In genomic region chr2:68814409-68814808, GRCm38 (mm10) we compare ENCODE assay signal across 26 mouse cellular contexts. TPM values are rescaled to one million over a fixed set of nuclear protein-coding genes. Genes with fewer than 3 reads are reported as not detected.
DNase-seq lines count a peak whose midpoint lies in the region; ATAC-seq and TF ChIP-seq lines count a peak whose summit lies in the region.
"Had no signal": no experiment of that assay in that cellular context is flagged by ENCODE, and none has a peak within 500 bp of the region (broad histone marks: within the 10 kb centered on the region; RNA-seq: fewer than 3 reads in every experiment).

No protein-coding gene starts in this region.

- no peak for TF ChIP-seq POLR2A in limb, embryonic 14.5 days (IDR thresholded peaks at IDR 0.05; ENCODE audit: borderline replicate concordance, extremely low read depth, insufficient read depth, insufficient read length)

- 0 out of 2 replicates have a peak, but pooled peaks cover 3% of the 10 kb centered on the region for H3K4me1 ChIP-seq in kidney, postnatal 0 days (replicated peaks; ENCODE audit: insufficient read depth, low read length)
- H3K4me1 ChIP-seq in lung, postnatal 0 days (ENCODE audit: insufficient read depth, low read depth, low read length), result no peaks in the 10 kb centered on the region
- no peaks in the 10 kb centered on the region for H3K4me1 ChIP-seq in limb, embryonic 14.5 days (ENCODE audit: control insufficient read depth, insufficient read depth, low read length)
- H3K4me1 ChIP-seq: forebrain, embryonic 15.5 days; heart, embryonic 10.5 days; heart, embryonic 15.5 days; hindbrain, embryonic 12.5 days; intestine, embryonic 15.5 days had no signal

- peak; percentile 58 for DNase-seq in kidney, postnatal 0 days (ENCODE audit: low spot score)
- DNase-seq in kidney, postnatal 10 days, result no peak
- DNase-seq in lung, postnatal 0 days (ENCODE audit: low spot score), result peak; percentile 80
- DNase-seq in lung, postnatal 14 days, result no peak
- DNase-seq in limb, embryonic 14.5 days (ENCODE audit: low spot score), result peak; percentile 50
- no peak for DNase-seq in cerebellum, adult 9-11 months
- no peak for DNase-seq in cerebellum, postnatal 25 days
- DNase-seq: adrenal gland, postnatal 14 days; cerebellum, adult 11 months; cerebellum, adult 9-10 months; gastrocnemius, postnatal 25 days; heart, adult 11 months; kidney, adult 2 months; kidney, postnatal 14 days; liver; midbrain, embryonic 14.5 days; thymus, postnatal 4 days had no signal

- no peak for TF ChIP-seq CTCF in kidney, postnatal 0 days (IDR thresholded peaks at IDR 0.05; ENCODE audit: low read depth)
- TF ChIP-seq CTCF in lung, postnatal 0 days (IDR thresholded peaks at IDR 0.05), result 0 out of 2 replicates have a peak, but pooled peaks have one; percentile 6

- no peak overlapping the region for H3K27ac ChIP-seq in kidney, postnatal 0 days
- H3K27ac ChIP-seq in lung, postnatal 0 days (ENCODE audit: low read length), result no peak overlapping the region
- no peak overlapping the region for H3K27ac ChIP-seq in limb, embryonic 14.5 days (replicated peaks; ENCODE audit: low read depth, low read length)
- H3K27ac ChIP-seq: forebrain, embryonic 15.5 days; heart, embryonic 10.5 days; heart, embryonic 15.5 days; hindbrain, embryonic 12.5 days; hindbrain, postnatal 0 days; intestine, embryonic 15.5 days; liver, embryonic 14.5 days; macrophage had no signal

- H3K4me2 ChIP-seq in kidney, postnatal 0 days (ENCODE audit: low read length), result no peak overlapping the region
- H3K4me2 ChIP-seq in lung, postnatal 0 days (replicated peaks; ENCODE audit: low read depth, low read length), result no peak overlapping the region
- no peak overlapping the region for H3K4me2 ChIP-seq in limb, embryonic 14.5 days (replicated peaks; ENCODE audit: low read depth, low read length, severe bottlenecking)
- H3K4me2 ChIP-seq: forebrain, embryonic 15.5 days; heart, embryonic 15.5 days; hindbrain, embryonic 12.5 days; intestine, embryonic 15.5 days had no signal

- no peaks in the 10 kb centered on the region for H3K27me3 ChIP-seq in kidney, postnatal 0 days (ENCODE audit: insufficient read depth, low read length)
- H3K27me3 ChIP-seq in lung, postnatal 0 days (replicated peaks; ENCODE audit: insufficient read depth, low read length), result no peaks in the 10 kb centered on the region
- no peaks in the 10 kb centered on the region for H3K27me3 ChIP-seq in limb, embryonic 14.5 days (ENCODE audit: control insufficient read depth, insufficient read depth, low read length)
- H3K27me3 ChIP-seq: forebrain, embryonic 15.5 days; heart, embryonic 15.5 days; hindbrain, embryonic 12.5 days; intestine, embryonic 15.5 days; Patski had no signal

- TF ChIP-seq EP300 in lung, postnatal 0 days (IDR thresholded peaks at IDR 0.05), result peak; percentile 45

- H3K9me3 ChIP-seq in kidney, postnatal 0 days (replicated peaks; ENCODE audit: low read length), result no peaks in the 10 kb centered on the region
- no peaks in the 10 kb centered on the region for H3K9me3 ChIP-seq in lung, postnatal 0 days (ENCODE audit: low read length)
- H3K9me3 ChIP-seq in limb, embryonic 14.5 days (ENCODE audit: control insufficient read depth, low read length), result no peaks in the 10 kb centered on the region
- H3K9me3 ChIP-seq: forebrain, embryonic 15.5 days; heart, embryonic 10.5 days; heart, embryonic 15.5 days; hindbrain, embryonic 12.5 days; intestine, embryonic 15.5 days had no signal

- 47% methylated on average over 2 of the region's 2 CpGs for WGBS in kidney, postnatal 0 days
- WGBS in lung, postnatal 0 days, result 57% methylated on average over 2 of the region's 2 CpGs
- WGBS in limb, embryonic 14.5 days, result 44% methylated on average over 2 of the region's 2 CpGs

- H3K4me3 ChIP-seq in kidney, postnatal 0 days (replicated peaks; ENCODE audit: low read depth, low read length), result no peak overlapping the region
- no peak overlapping the region for H3K4me3 ChIP-seq in lung, postnatal 0 days (ENCODE audit: low read depth, low read length)
- no peak overlapping the region for H3K4me3 ChIP-seq in limb, embryonic 14.5 days (replicated peaks; ENCODE audit: low read length)
- H3K4me3 ChIP-seq: forebrain, embryonic 15.5 days; heart, embryonic 10.5 days; heart, embryonic 15.5 days; hindbrain, embryonic 12.5 days; intestine, embryonic 15.5 days had no signal

- no peak for ATAC-seq in kidney, postnatal 0 days (replicated peaks; ENCODE audit: low FRiP score, low read depth)
- ATAC-seq in lung, postnatal 0 days, result peak; percentile 80
- ATAC-seq in limb, embryonic 14.5 days (ENCODE audit: low FRiP score, low read depth), result peak; percentile 65
- ATAC-seq: forebrain, embryonic 15.5 days; hindbrain, postnatal 0 days; intestine, embryonic 15.5 days; Patski had no signal

- no peak overlapping the region for H3K9ac ChIP-seq in kidney, postnatal 0 days (ENCODE audit: low read depth, low read length)
- no peak overlapping the region for H3K9ac ChIP-seq in lung, postnatal 0 days (replicated peaks; ENCODE audit: low read depth)
- no peak overlapping the region for H3K9ac ChIP-seq in limb, embryonic 14.5 days (ENCODE audit: low read depth, low read length, severe bottlenecking)
- H3K9ac ChIP-seq: forebrain, embryonic 15.5 days; heart, embryonic 15.5 days; hindbrain, embryonic 12.5 days; intestine, embryonic 15.5 days; liver, embryonic 14.5 days had no signal

- no peaks in the 10 kb centered on the region for H3K36me3 ChIP-seq in kidney, postnatal 0 days (ENCODE audit: insufficient read depth, low read length)
- H3K36me3 ChIP-seq in lung, postnatal 0 days (ENCODE audit: insufficient read depth, low read length), result no peaks in the 10 kb centered on the region
- H3K36me3 ChIP-seq in limb, embryonic 14.5 days (ENCODE audit: control insufficient read depth, insufficient read depth, low read length), result no peaks in the 10 kb centered on the region
- H3K36me3 ChIP-seq: forebrain, embryonic 15.5 days; heart, embryonic 10.5 days; heart, embryonic 15.5 days; hindbrain, embryonic 12.5 days; intestine, embryonic 15.5 days had no signal

RNA-seq across cellular contexts. Expression of gene Cers6, which starts 46.8 kb away (rescaled TPM):
- polyA plus RNA-seq in kidney, postnatal 0 days (2015; fragmentation: Nextera tagmentation; extraction: Ambion mirVana), result 18.3 and 19.3 TPM in 2 replicates
- polyA plus RNA-seq in lung, postnatal 0 days (2015; fragmentation: Nextera tagmentation; extraction: Ambion mirVana), result 9.6 and 11.4 TPM in 2 replicates
- 10.7 and 11.4 TPM in 2 replicates for polyA plus RNA-seq in limb, embryonic 14.5 days (2012; rRNA removed)
- polyA plus RNA-seq in limb, embryonic 14.5 days (2014; fragmentation: Nextera tagmentation; extraction: Ambion mirVana), result 30.9 and 35.4 TPM in 2 replicates

Comparison
In these comparisons a context has a peak if more than half of its experiments do, and no peak if none do; other contexts are left out.
1. DNase-seq: peak in kidney, postnatal 0 days (single experiment), lung, postnatal 0 days (single experiment) and limb, embryonic 14.5 days (single experiment); none in kidney, postnatal 10 days (single experiment), lung, postnatal 14 days (single experiment), cerebellum, adult 9-11 months (single experiment) and cerebellum, postnatal 25 days (0 of 2).